Mouse (Mus musculus) fat pad, adult 2 months (tissue): Measurements from ENCODE around the gene Ssbp2.

ENCODE experiments used
- DNase-seq: peaks from one replicate; pipeline ENCODE4 v3.0.0-alpha.2; 2011; ENCODE audit warnings: low read depth, low spot score; ENCODE audit errors: extremely low read depth

Ssbp2 gene

GRCm38 (mm10) chr13:91723108-91723735 lies 263.1 kb downstream of the Ssbp2 start:
- no peak for DNase-seq

GRCm38 (mm10) chr13:91723736-91724119 lies 263.6 kb downstream of the Ssbp2 start:
- DNase-seq = no peak

GRCm38 (mm10) chr13:91724211-91724610 lies 264.1 kb downstream of the Ssbp2 start:
- no peak for DNase-seq

- no peak for DNase-seq
Observed at GRCm38 (mm10) chr13:91725130-91725529, 265.0 kb downstream of the Ssbp2 start.

- no peak for DNase-seq
Observed at GRCm38 (mm10) chr13:91727899-91728298, 267.8 kb downstream of the Ssbp2 start.

GRCm38 (mm10) chr13:91737191-91737590 lies 277.1 kb downstream of the Ssbp2 start:
- no peak for DNase-seq

- DNase-seq = no peak
Observed at GRCm38 (mm10) chr13:91740851-91741250, 280.8 kb downstream of the Ssbp2 start.

GRCm38 (mm10) chr13:91741280-91742047 lies 281.4 kb downstream of the Ssbp2 start, which contains the start of gene Acot12:
Acot12 (plus strand) TSS chr13:91741512.
- DNase-seq = no peak

- DNase-seq = no peak
Observed at GRCm38 (mm10) chr13:91743180-91743579, 283.1 kb downstream of the Ssbp2 start.

GRCm38 (mm10) chr13:91746470-91746869 lies 286.4 kb downstream of the Ssbp2 start:
- no peak for DNase-seq

- DNase-seq = no peak
Observed at GRCm38 (mm10) chr13:91748401-91748800, 288.3 kb downstream of the Ssbp2 start.

- no peak for DNase-seq
Observed at GRCm38 (mm10) chr13:91749981-91750380, 289.9 kb downstream of the Ssbp2 start.
